Mouse (Mus musculus) stomach, embryonic 14.5 days (tissue): Measurements from ENCODE around the gene Phf21b. TPM values are rescaled to one million over a fixed set of nuclear protein-coding genes. Genes with fewer than 3 reads are reported as not detected.
"Not testable (repeated sequence)": the region's sequence is repeated elsewhere in the genome, so short reads cannot be mapped to it uniquely, and the experiment has no call there.

Experiments
- ATAC-seq: fragments of 200-750 bp; cut with Nextera tagmentation; 2 replicates; pipeline ENCODE4 v1.8.0; 2017; ENCODE audit warnings: low read depth, moderate TSS enrichment; ENCODE audit not compliant: insufficient number of reproducible peaks, insufficient read depth, low FRiP score
- H3K27ac ChIP-seq: fragments of 300-500 bp; sonication (generic); 2 replicates; pipeline ENCODE4 v1.5.1; 2014; ENCODE audit warnings: mild to moderate bottlenecking, low read length, moderate library complexity, mixed read lengths
- H3K27me3 ChIP-seq: fragments of 300-500 bp; sonication (generic); 2 replicates; pipeline ENCODE4 v1.6.1; 2014; ENCODE audit warnings: low read length, control low read depth, mixed read lengths; ENCODE audit not compliant: control insufficient read depth, insufficient read depth
- H3K36me3 ChIP-seq: fragments of 300-500 bp; sonication (generic); 2 replicates; pipeline ENCODE4 v1.6.1; 2014; ENCODE audit warnings: mild to moderate bottlenecking, control low read depth, low read length, moderate library complexity, mixed read lengths; ENCODE audit not compliant: control insufficient read depth, insufficient read depth
- H3K4me1 ChIP-seq: fragments of 300-500 bp; sonication (generic); 2 replicates; pipeline ENCODE4 v1.6.1; 2014; ENCODE audit warnings: low read length, control low read depth, mixed read lengths; ENCODE audit not compliant: control insufficient read depth, insufficient read depth
- H3K4me2 ChIP-seq: fragments of 300-500 bp; sonication (generic); replicated peaks from 2 replicates; pipeline ENCODE4 v1.6.1; 2014; ENCODE audit warnings: low read depth, low read length, control low read depth
- H3K4me3 ChIP-seq: fragments of 300-500 bp; sonication (generic); 2 replicates; pipeline ENCODE4 v1.5.1; 2014; ENCODE audit warnings: low read depth, low read length, control low read depth
- H3K9ac ChIP-seq: fragments of 300-500 bp; sonication (generic); replicated peaks from 2 replicates; pipeline ENCODE4 v1.6.1; 2014; ENCODE audit warnings: low read depth, mild to moderate bottlenecking, control low read depth, low read length, moderate library complexity, mixed read lengths
- H3K9me3 ChIP-seq: fragments of 300-500 bp; sonication (generic); 2 replicates; pipeline ENCODE4 v1.6.1; 2016; ENCODE audit warnings: low read depth, low read length, control low read depth; ENCODE audit not compliant: control insufficient read depth
- WGBS: fragments of 180-500 bp; shearing (Covaris S2); extraction: QIAGEN DNeasy Blood & Tissue Kit; methylation state at CpG from one replicate; pipeline ENCODE4 v1.1.7; 2014; 5-methylcytosine and 5-hydroxymethylcytosine counted together
- polyA plus RNA-seq: library from polyadenylated mRNA; unstranded; fragments of >200 nt; fragmentation: Nextera tagmentation; extraction: Ambion mirVana; gene quantifications from 2 replicates; pipeline ENCODE4 v1.2.1, GENCODE M21; 2014

Phf21b gene
- polyA plus RNA-seq, 1 experiment from 2014 or later: 2.8 TPM

DNA sequence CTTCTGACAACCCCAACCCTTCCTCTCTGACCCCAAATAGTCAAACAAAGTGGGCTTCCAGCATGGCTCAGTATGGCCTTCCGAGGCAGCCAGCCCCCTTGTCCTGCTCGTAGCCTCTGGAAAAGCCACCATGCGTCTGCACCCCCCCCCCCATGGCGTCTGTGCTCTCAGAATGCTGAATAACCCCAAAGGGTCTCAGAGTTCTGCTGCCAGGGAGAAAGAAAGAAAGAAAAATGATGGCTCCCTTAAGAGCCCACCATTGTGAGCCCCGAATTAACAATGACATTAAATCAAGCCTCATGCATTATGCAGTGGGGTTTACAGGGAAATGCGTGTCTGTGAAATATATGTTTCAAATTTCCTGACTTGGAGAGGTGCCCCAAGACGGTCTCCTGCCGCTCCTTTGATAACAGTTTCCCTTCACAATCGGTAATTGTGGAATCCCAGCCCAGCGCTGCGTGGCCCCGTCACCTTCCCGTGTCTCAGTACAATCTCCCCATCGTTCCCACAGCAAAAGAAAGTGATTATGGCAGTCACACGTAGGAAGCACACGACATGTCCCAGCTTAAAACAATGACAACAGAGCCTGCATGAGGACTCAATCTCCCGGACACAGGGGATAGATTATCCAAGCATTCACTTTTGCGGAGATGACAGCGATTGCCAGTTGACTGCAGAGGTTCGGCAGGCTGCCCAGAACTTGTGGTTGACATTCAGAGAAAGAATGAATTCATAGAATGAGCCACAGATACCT, 80.3 kb downstream of the Phf21b start:
- WGBS: 63% methylated on average over 20 of the region's 20 CpGs
- H3K4me3 ChIP-seq: no peak overlapping the region
- no peak overlapping the region for H3K27ac ChIP-seq
- H3K9ac ChIP-seq: no peak overlapping the region
- H3K4me1 ChIP-seq: no peaks in the 10 kb centered on the region
- no peak overlapping the region for H3K4me2 ChIP-seq
- no peaks in the 10 kb centered on the region for H3K27me3 ChIP-seq
- no peak for ATAC-seq
- no peaks in the 10 kb centered on the region for H3K9me3 ChIP-seq
- H3K36me3 ChIP-seq: no peaks in the 10 kb centered on the region

DNA sequence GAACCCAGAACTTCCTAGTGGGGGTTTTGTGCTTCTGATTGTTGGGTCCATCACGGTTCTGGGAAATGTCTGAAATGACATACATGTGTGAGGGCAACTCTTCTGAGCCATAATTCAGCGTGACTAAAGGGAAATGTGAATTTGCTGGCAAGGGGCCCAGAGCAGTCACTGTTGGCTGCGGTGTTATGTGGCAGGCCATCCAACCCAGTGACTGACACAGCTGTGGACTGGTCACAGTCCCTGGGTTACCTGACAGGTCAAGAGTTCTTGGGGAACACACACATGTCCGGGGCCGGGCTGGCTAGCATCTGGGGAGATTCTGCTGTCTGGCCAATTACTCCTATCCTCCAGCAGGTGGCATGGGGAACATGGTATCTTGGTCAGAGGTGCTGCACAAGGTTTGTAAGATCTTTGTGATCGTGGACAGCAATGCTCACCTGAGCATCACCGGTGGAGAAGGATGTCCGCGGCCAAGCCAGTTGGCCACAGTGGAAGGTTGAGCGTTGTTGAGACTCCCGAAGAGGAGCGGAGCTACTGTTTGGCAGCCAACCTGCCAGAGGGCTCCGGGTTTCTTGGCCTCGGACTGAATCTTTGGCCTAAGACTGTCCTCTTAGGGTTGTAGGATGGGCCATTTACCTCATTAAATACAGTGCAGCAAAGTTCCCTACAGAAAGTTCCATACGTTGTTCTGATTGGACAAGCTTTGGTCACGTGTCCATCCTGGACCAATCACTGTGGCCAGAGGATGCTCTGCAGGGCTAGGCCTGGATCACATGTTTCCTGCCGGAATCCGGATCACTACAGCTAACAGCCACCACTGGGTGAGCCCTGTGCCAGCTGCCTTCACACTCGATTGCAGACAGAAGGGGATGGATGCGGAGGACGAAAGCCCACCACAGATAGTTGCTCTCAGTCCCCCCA, 83.4 kb downstream of the Phf21b start:
- ATAC-seq: no peak
- Histone ChIP-seq H3K4me3 (no peak overlapping the region), H3K27ac (no peak overlapping the region), H3K4me1 (no peaks in the 10 kb centered on the region), H3K27me3 (no peaks in the 10 kb centered on the region), H3K4me2 (no peak overlapping the region), H3K9ac (no peak overlapping the region), H3K9me3 (no peaks in the 10 kb centered on the region), H3K36me3 (no peaks in the 10 kb centered on the region)
- 80% methylated on average over 21 of the region's 21 CpGs for WGBS

DNA sequence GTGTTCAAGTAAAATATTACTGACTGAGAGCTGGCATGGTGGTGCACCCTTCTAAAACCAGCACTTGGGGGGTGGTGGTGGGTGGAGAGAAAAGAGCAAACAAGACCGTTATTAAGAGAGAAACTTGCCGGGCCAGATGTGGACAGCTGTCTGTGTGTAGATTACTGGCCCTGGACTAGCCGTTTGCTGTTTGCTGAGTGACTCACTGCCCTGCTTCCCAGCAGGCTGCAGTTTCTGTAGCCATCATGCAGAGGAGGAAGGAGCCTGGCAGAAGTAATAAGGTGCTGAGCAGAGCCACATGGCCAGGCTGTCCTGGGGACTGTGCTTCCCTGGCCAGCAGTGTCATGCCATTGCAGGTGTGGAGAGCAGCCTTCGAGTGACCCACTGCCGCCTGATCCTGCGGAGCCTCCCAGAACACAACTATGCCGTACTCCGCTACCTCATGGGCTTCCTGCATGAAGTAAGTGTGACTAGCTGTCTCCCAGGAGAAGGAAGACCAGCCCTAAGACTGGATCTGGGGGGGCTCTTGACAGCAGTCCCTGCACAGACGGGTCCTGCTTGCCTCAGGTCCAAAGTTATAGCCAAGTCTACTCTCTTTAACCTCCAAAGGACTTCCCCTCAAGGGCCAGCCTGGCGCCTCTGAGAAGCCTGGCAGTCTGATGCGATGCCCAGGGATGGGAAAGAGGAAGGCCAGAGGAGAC, 86.1 kb downstream of the Phf21b start:
- Histone ChIP-seq H3K9me3 (no peaks in the 10 kb centered on the region), H3K4me1 (no peaks in the 10 kb centered on the region), H3K27me3 (no peaks in the 10 kb centered on the region), H3K27ac (no peak overlapping the region), H3K9ac (no peak overlapping the region), H3K4me3 (no peak overlapping the region), H3K36me3 (no peaks in the 10 kb centered on the region), H3K4me2 (no peak overlapping the region)
- 71% methylated on average over 11 of the region's 11 CpGs for WGBS
- no peak for ATAC-seq

DNA sequence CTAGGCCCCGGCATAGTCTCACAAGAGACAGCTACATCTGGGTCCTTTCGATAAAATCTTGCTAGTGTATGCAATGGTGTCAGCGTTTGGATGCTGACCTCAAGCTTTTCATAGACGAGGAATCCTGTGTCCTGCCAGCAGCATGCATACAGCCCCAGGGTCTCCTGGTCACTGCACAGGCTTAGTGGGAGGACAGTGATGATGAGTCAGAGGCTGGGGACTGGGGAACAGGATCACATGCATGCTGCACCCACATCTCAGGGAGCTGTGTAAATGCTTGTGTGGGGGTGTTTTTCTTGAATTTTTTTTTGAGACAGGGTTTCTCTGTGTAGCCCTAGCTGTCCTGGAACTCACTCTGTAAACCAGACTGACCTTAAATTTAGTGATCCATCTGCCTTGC, 87.3 kb downstream of the Phf21b start:
- not testable (repeated sequence) for H3K4me1 ChIP-seq, H3K4me3 ChIP-seq, H3K9me3 ChIP-seq, H3K27me3 ChIP-seq, ATAC-seq, H3K36me3 ChIP-seq, H3K27ac ChIP-seq, H3K4me2 ChIP-seq, H3K9ac ChIP-seq
- 79% methylated on average over 3 of the region's 4 CpGs for WGBS

DNA sequence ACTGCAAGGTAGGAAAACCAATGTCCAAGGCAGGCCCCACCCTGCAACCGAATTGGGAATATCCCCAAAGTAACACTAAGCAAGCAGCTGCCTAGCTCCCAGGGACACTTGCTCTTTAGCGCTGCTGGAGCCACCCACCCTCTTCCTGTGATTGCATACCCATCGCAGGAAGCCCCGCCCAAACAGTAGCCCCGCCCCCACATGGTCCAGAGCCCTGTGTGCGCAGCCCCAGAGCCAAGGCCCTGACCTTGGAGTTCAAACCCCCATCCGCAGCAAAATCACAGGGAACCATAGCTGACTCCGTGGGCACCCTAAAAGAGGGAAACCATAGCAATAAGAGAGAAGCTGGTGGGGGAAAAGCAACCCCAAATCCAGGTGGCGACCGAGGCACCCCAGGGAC, 89.2 kb downstream of the Phf21b start:
- WGBS: 41% methylated on average over 10 of the region's 10 CpGs
- H3K27ac ChIP-seq: no peak overlapping the region
- no peak for ATAC-seq
- no peaks in the 10 kb centered on the region for H3K9me3 ChIP-seq
- H3K27me3 ChIP-seq: no peaks in the 10 kb centered on the region
- no peaks in the 10 kb centered on the region for H3K36me3 ChIP-seq
- no peak overlapping the region for H3K9ac ChIP-seq
- H3K4me2 ChIP-seq: no peak overlapping the region
- H3K4me3 ChIP-seq: no peak overlapping the region
- no peaks in the 10 kb centered on the region for H3K4me1 ChIP-seq

DNA sequence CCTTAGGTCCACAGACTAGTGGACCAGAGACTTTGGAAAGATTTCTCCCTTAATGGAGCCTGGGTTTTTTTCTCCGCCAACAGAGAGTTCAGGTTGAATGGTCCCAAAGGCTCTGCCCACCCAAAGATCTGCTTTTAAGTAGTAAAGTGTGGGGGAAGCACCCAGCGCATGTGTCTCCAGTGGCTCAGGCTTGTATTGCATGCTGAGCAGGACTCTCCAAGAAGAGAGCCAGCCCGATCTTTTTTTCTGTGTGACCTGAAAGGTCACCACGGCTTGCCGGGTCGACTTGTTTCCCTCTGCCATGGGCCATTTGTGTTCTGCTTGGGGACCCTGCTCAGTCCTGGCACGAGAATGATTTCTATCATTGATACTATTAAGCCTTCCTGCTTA, 92.4 kb downstream of the Phf21b start:
- H3K27ac ChIP-seq: no peak overlapping the region
- no peak for ATAC-seq
- H3K4me1 ChIP-seq: no peaks in the 10 kb centered on the region
- H3K4me2 ChIP-seq: no peak overlapping the region
- 41% methylated on average over 7 of the region's 7 CpGs for WGBS
- H3K36me3 ChIP-seq: no peaks in the 10 kb centered on the region
- H3K9ac ChIP-seq: no peak overlapping the region
- H3K9me3 ChIP-seq: no peaks in the 10 kb centered on the region
- H3K4me3 ChIP-seq: no peak overlapping the region
- H3K27me3 ChIP-seq: no peaks in the 10 kb centered on the region

DNA sequence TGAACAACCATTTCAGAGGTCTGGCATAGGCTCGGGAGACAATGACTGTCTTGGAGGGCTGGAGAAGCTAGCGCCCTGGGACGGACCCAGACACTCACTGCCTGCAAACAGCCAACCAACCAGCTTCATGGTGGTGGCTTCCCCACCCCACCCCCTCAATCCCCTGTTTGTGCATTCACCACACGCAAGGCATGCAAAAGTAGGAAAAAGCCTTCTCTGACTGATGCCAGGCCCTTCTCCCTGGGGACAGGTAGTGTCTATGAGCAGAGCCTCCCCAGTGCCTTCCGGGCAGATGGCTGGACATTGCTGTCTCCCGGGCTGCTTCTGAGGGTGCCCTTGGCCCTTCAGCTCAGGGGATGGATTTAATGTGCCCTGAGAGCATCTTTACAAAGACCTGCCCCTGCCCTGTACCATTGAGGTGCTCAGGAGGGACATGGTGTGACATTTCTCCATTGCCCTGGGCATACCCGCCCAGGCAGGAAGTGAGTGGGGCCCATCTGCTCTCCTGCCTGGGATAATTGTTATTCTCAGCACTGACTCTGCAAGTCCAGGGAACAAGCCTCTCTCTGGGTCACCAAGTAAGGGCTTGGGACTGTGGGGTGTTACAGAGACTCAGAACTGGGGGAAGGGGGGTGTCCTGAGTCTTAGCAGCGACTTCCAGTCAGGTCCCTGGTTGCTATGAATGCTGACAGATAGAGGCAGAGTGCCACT, 93.0 kb downstream of the Phf21b start:
- Histone ChIP-seq H3K4me3 (no peak overlapping the region), H3K27me3 (no peaks in the 10 kb centered on the region), H3K4me1 (no peaks in the 10 kb centered on the region), H3K27ac (no peak overlapping the region), H3K9ac (no peak overlapping the region), H3K4me2 (no peak overlapping the region), H3K9me3 (no peaks in the 10 kb centered on the region), H3K36me3 (no peaks in the 10 kb centered on the region)
- WGBS: 78% methylated on average over 8 of the region's 8 CpGs
- ATAC-seq: no peak

DNA sequence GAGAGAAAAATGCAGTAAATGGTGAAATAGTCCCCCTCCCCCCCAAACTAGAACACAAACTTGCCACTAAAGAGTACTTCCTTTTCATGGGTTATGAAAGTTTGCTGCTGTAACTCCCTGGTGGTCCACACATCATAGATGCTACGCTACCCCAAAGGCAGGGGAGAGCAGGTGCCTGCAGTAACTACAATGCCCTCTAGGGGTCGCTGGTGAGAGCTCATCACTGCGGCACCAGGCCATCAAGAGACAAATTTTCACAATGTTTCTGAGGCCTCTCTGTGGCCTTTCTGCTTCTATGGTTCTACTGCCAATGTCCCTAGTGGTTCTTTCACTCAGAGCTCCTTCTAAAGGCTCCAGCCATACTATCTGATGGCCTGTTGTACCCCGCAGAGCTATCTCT, 97.4 kb downstream of the Phf21b start:
- WGBS: 48% methylated on average over 4 of the region's 4 CpGs
- ATAC-seq: no peak
- no peaks in the 10 kb centered on the region for H3K36me3 ChIP-seq
- no peak overlapping the region for H3K9ac ChIP-seq
- H3K27me3 ChIP-seq: no peaks in the 10 kb centered on the region
- no peak overlapping the region for H3K4me3 ChIP-seq
- no peaks in the 10 kb centered on the region for H3K9me3 ChIP-seq
- H3K27ac ChIP-seq: no peak overlapping the region
- H3K4me1 ChIP-seq: peaks cover 5% of the 10 kb centered on the region; the same call in 1 of the 2 replicates
- H3K4me2 ChIP-seq: no peak overlapping the region
